Mouse (Mus musculus) CH12.LX (cell line): Measurements from ENCODE around the gene Itgb3. TPM values are rescaled to one million over a fixed set of nuclear protein-coding genes. Genes with fewer than 3 reads are reported as not detected.

Experiments
- DNase-seq: peaks from one replicate; pipeline ENCODE4 v3.0.0-alpha.2; 2013; ENCODE audit errors: extremely low read depth
- H3K27ac ChIP-seq: 2 replicates; pipeline ENCODE4 v1.5.1; 2012; ENCODE audit warnings: low read depth, mild to moderate bottlenecking, control low read depth, moderate library complexity; ENCODE audit not compliant: insufficient read depth
- H3K27me3 ChIP-seq: replicated peaks from 2 replicates; pipeline ENCODE3; 2012; ENCODE audit warnings: inconsistent platforms
- H3K36me3 ChIP-seq, 2 experiments: replicated peaks in 1 of 2; 2 replicates each; pipeline versions ENCODE3 to v1.6.1; 2012; ENCODE audit warnings: inconsistent platforms in 1 of 2, low read length in 1 of 2, mild to moderate bottlenecking in 1 of 2, mixed read lengths in 1 of 2, moderate library complexity in 1 of 2; ENCODE audit not compliant: control insufficient read depth in 1 of 2, insufficient read depth in 1 of 2
- H3K4me1 ChIP-seq, 2 experiments: 2 replicates each; pipeline ENCODE4 v1.6.1; 2012; ENCODE audit warnings: inconsistent platforms in 1 of 2, moderate library complexity in 1 of 2; ENCODE audit not compliant: insufficient read depth in 2 of 2, control insufficient read depth in 1 of 2
- H3K4me2 ChIP-seq: 2 replicates; pipeline ENCODE4 v1.6.1; 2012; ENCODE audit warnings: low read depth, mild to moderate bottlenecking, control low read depth; ENCODE audit not compliant: poor library complexity, insufficient read depth, severe bottlenecking
- H3K4me3 ChIP-seq, 3 experiments: fragments of 150-350 bp in 1 of 3; sonication (generic) in 1 of 3; replicated peaks in 1 of 3; 2 replicates each; pipeline versions ENCODE3 to v1.5.1; 2011 to 2012; ENCODE audit warnings: low read depth in 2 of 3, low read length in 2 of 3, mild to moderate bottlenecking in 2 of 3, moderate library complexity in 2 of 3, control low read depth in 1 of 3, improper control_type of control experiment in 1 of 3, inconsistent platforms in 1 of 3, mixed read lengths in 1 of 3; ENCODE audit not compliant: poor library complexity in 1 of 3
- H3K79me2 ChIP-seq: replicated peaks from 2 replicates; pipeline ENCODE4 v1.6.1; 2012; ENCODE audit warnings: mild to moderate bottlenecking, moderate library complexity; ENCODE audit not compliant: control insufficient read depth, poor library complexity, insufficient read depth, severe bottlenecking; ENCODE audit errors: extremely low read depth
- H3K9ac ChIP-seq: 2 replicates; pipeline ENCODE4 v1.6.1; 2012; ENCODE audit warnings: low read depth, mild to moderate bottlenecking, control low read depth, moderate library complexity; ENCODE audit not compliant: insufficient read depth
- H3K9me3 ChIP-seq: replicated peaks from 2 replicates; pipeline ENCODE3; 2012; ENCODE audit warnings: low read length, inconsistent platforms, mixed read lengths
- BHLHE40 ChIP-seq: IDR thresholded peaks from 2 replicates; pipeline ENCODE4 v1.6.1; 2011; ENCODE audit warnings: mild to moderate bottlenecking, low read depth, low read length, improper control_type of control experiment
- CHD1 ChIP-seq: IDR thresholded peaks from 2 replicates; pipeline ENCODE4 v1.6.1; 2012; ENCODE audit warnings: low read depth, low read length, improper control_type of control experiment, inconsistent platforms
- CTCF ChIP-seq, 2 experiments: IDR thresholded peaks in 1 of 2; conservative IDR thresholded peaks in 1 of 2; 2 replicates each; pipeline ENCODE4 v1.5.1; 2011 to 2012; ENCODE audit warnings: low read depth in 2 of 2, low read length in 2 of 2, improper control_type of control experiment in 1 of 2, inconsistent platforms in 1 of 2, mild to moderate bottlenecking in 1 of 2, moderate library complexity in 1 of 2
- E2F4 ChIP-seq: IDR thresholded peaks from 2 replicates; pipeline ENCODE4 v1.6.1; 2011; ENCODE audit warnings: low read depth, low read length, improper control_type of control experiment; ENCODE audit not compliant: insufficient replicate concordance
- ELF1 ChIP-seq: IDR thresholded peaks from 2 replicates; pipeline ENCODE4 v1.6.1; 2014; ENCODE audit warnings: low read depth, mild to moderate bottlenecking, inconsistent platforms, low read length, improper control_type of control experiment
- EP300 ChIP-seq: IDR thresholded peaks from 2 replicates; pipeline ENCODE4 v1.6.1; 2011; ENCODE audit warnings: low read length, improper control_type of control experiment
- ETS1 ChIP-seq: conservative IDR thresholded peaks from 2 replicates; pipeline ENCODE4 v1.6.1; 2012; ENCODE audit warnings: low read depth, mild to moderate bottlenecking, inconsistent platforms, low read length, improper control_type of control experiment, moderate library complexity
- HCFC1 ChIP-seq: IDR thresholded peaks from 2 replicates; pipeline ENCODE4 v1.6.1; 2012; ENCODE audit warnings: low read depth, mild to moderate bottlenecking, inconsistent platforms, low read length, improper control_type of control experiment
- IRF4 ChIP-seq: IDR thresholded peaks from 2 replicates; pipeline ENCODE4 v1.6.1; 2014; ENCODE audit warnings: low read depth, mild to moderate bottlenecking, inconsistent platforms, low read length, improper control_type of control experiment
- JUN ChIP-seq: IDR thresholded peaks from 2 replicates; pipeline ENCODE4 v1.6.1; 2011; ENCODE audit warnings: low read depth, mild to moderate bottlenecking, low read length, improper control_type of control experiment, moderate library complexity; ENCODE audit not compliant: insufficient read depth
- JUND ChIP-seq: conservative IDR thresholded peaks from 2 replicates; pipeline ENCODE4 v1.6.1; 2011; ENCODE audit warnings: low read depth, low read length, improper control_type of control experiment
- MAX ChIP-seq: IDR thresholded peaks from 2 replicates; pipeline ENCODE4 v1.6.1; 2011; ENCODE audit warnings: low read length, improper control_type of control experiment
- MAZ ChIP-seq: IDR thresholded peaks from 2 replicates; pipeline ENCODE4 v1.6.1; 2012; ENCODE audit warnings: low read depth, mild to moderate bottlenecking, inconsistent platforms, low read length, improper control_type of control experiment, moderate library complexity
- MEF2A ChIP-seq: IDR thresholded peaks from 2 replicates; pipeline ENCODE4 v1.6.1; 2014; ENCODE audit warnings: low read depth, mild to moderate bottlenecking, inconsistent platforms, low read length, improper control_type of control experiment, borderline replicate concordance
- MXI1 ChIP-seq: IDR thresholded peaks from 2 replicates; pipeline ENCODE4 v1.6.1; 2011; ENCODE audit warnings: mild to moderate bottlenecking, low read depth, low read length, improper control_type of control experiment
- NELFE ChIP-seq: IDR thresholded peaks from 2 replicates; pipeline ENCODE4 v1.6.1; 2011; ENCODE audit warnings: low read depth, low read length, improper control_type of control experiment
- PAX5 ChIP-seq: IDR thresholded peaks from 2 replicates; pipeline ENCODE4 v1.6.1; 2012; ENCODE audit warnings: low read length, inconsistent platforms, mixed read lengths
- POLR2A ChIP-seq: IDR thresholded peaks from 2 replicates; pipeline ENCODE4 v1.6.1; 2011; ENCODE audit warnings: low read depth, mild to moderate bottlenecking, improper control_type of control experiment, low read length
- POLR2AphosphoS2 ChIP-seq: IDR thresholded peaks from 2 replicates; pipeline ENCODE4 v1.6.1; 2011; ENCODE audit warnings: low read depth, low read length, improper control_type of control experiment
- RCOR1 ChIP-seq: conservative IDR thresholded peaks from 2 replicates; pipeline ENCODE4 v1.6.1; 2012; ENCODE audit warnings: low read depth, mild to moderate bottlenecking, inconsistent platforms, low read length, improper control_type of control experiment
- SIN3A ChIP-seq: IDR thresholded peaks from 2 replicates; pipeline ENCODE4 v1.6.1; 2012; ENCODE audit warnings: low read length, improper control_type of control experiment, inconsistent platforms
- SMC3 ChIP-seq: IDR thresholded peaks from 2 replicates; pipeline ENCODE4 v1.6.1; 2011; ENCODE audit warnings: low read depth, low read length, improper control_type of control experiment
- TBP ChIP-seq: conservative IDR thresholded peaks from 2 replicates; pipeline ENCODE4 v1.6.1; 2011; ENCODE audit warnings: low read depth, low read length, improper control_type of control experiment
- TCF12 ChIP-seq: IDR thresholded peaks from 2 replicates; pipeline ENCODE4 v1.6.1; 2014; ENCODE audit warnings: low read depth, mild to moderate bottlenecking, inconsistent platforms, low read length, improper control_type of control experiment
- UBTF ChIP-seq: IDR thresholded peaks from 2 replicates; pipeline ENCODE4 v1.6.1; 2012; ENCODE audit warnings: low read depth, mild to moderate bottlenecking, inconsistent platforms, low read length, improper control_type of control experiment, moderate library complexity
- USF1 ChIP-seq: IDR thresholded peaks from 2 replicates; pipeline ENCODE4 v1.6.1; 2014; ENCODE audit warnings: low read depth, mild to moderate bottlenecking, inconsistent platforms, low read length, improper control_type of control experiment
- USF2 ChIP-seq: conservative IDR thresholded peaks from 2 replicates; pipeline ENCODE4 v1.6.1; 2011; ENCODE audit warnings: low read depth, low read length, improper control_type of control experiment
- ZNF384 ChIP-seq: IDR thresholded peaks from 2 replicates; pipeline ENCODE4 v1.6.1; 2012; ENCODE audit warnings: low read depth, low read length, improper control_type of control experiment, inconsistent platforms
- dilution Hi-C: fragments of 300-500 bp; cut with MboI; formaldehyde crosslinking; loops from 2 replicates; pipeline ENCODE4 v1.14.3; 2020; ENCODE audit warnings: low sequenced_read_pairs; ENCODE audit not compliant: extremely low pct_unique_long_range_greater_than_20kb, extremely low pct_ligation_motif_present
- in situ Hi-C: fragments of 300-500 bp; cut with MboI; formaldehyde crosslinking; loops from 3 replicates; pipeline ENCODE4 v1.14.3; 2019; ENCODE audit warnings: low sequenced_read_pairs, low pct_ligation_motif_present, low pct_unique_long_range_greater_than_20kb, mixed read lengths
- polyA plus RNA-seq: library from polyadenylated mRNA; unstranded; fragments of >175 nt; gene quantifications from 2 replicates; pipeline ENCODE4 v1.2.1, GENCODE M21; 2012; ENCODE audit warnings: low read depth; ENCODE audit not compliant: insufficient read length
- total RNA-seq, 2 experiments: library from RNA; depleted of rRNA; stranded (reverse); fragments of 300-350 nt in 1 of 2; fragments of >200 nt in 1 of 2; gene quantifications; 2 replicates each; pipeline ENCODE4 v1.2.3; 2012 to 2014

The Itgb3 gene
- total and polyA plus RNA-seq, 3 experiments = 2.9 to 11.0 (median 3.0) TPM

- peak; percentile 57 for DNase-seq
- in situ Hi-C loops (no loop called here), dilution Hi-C loops (no loop called here)
- peaks cover 0 to 4% of the 10 kb centered on the region in 2 experiments for H3K36me3 ChIP-seq
- H3K27me3 ChIP-seq = no peaks in the 10 kb centered on the region
- H3K9me3 ChIP-seq = no peaks in the 10 kb centered on the region
- TF ChIP-seq BHLHE40 (peak; percentile 56; the same call in 1 of the 2 replicates), ETS1 (peak; percentile 76), MAX (no peak), RCOR1 (0 out of 2 replicates have a peak, but pooled peaks have one; percentile 63), E2F4 (no peak), MEF2A (peak; percentile 96), NELFE (no peak), JUND (peak; percentile 82), TCF12 (peak; percentile 45; the same call in 1 of the 2 replicates), MAZ (0 out of 2 replicates have a peak, but pooled peaks have one; percentile 45), USF1 (no peak), CTCF (conservative IDR thresholded peaks at IDR 0.05 in 1 of 2, IDR thresholded peaks at IDR 0.05 in 1 of 2; ENCODE audit: low read depth in 2 of 2, low read length in 2 of 2) (no peak), IRF4 (peak; percentile 96), EP300 (peak; percentile 89), POLR2AphosphoS2 (no peak), PAX5 (no peak), SMC3 (no peak), ZNF384 (no peak), JUN (peak; percentile 83), TBP (no peak), MXI1 (no peak), ELF1 (peak; percentile 50), POLR2A (peak; percentile 40; the same call in 1 of the 2 replicates), UBTF (no peak), SIN3A (peak; percentile 37; the same call in 1 of the 2 replicates), HCFC1 (no peak), CHD1 (no peak), USF2 (no peak)
- TF ChIP-seq, all 38 proteins: peak for 13
- Histone ChIP-seq H3K4me2 (peak overlapping the region; percentile 67), H3K79me2 (no peaks in the 10 kb centered on the region), H3K9ac (peak overlapping the region; percentile 1; the same call in 1 of the 2 replicates), H3K27ac (no peak overlapping the region), H3K4me1 (peaks cover 48 to 99% of the 10 kb centered on the region in 2 experiments), H3K4me3 (no peak overlapping the region)
Measured at GRCm38 (mm10) chr11:104627616-104628301, 20.0 kb downstream of the Itgb3 start.
